Mouse (Mus musculus): ENCODE measurements at regions not wholly inside any gene's neighbourhood (a gene's known extent, or its start where the extent isn't known, plus 50 kb on each side); places are given as distances from the start of the nearest gene placed in this dataset.

GRCm38 (mm10) chr11:18581997-18582780, 436.6 kb downstream of the Meis1 start:
- no peak for DNase-seq (ENCODE audit: low spot score)

DNA sequence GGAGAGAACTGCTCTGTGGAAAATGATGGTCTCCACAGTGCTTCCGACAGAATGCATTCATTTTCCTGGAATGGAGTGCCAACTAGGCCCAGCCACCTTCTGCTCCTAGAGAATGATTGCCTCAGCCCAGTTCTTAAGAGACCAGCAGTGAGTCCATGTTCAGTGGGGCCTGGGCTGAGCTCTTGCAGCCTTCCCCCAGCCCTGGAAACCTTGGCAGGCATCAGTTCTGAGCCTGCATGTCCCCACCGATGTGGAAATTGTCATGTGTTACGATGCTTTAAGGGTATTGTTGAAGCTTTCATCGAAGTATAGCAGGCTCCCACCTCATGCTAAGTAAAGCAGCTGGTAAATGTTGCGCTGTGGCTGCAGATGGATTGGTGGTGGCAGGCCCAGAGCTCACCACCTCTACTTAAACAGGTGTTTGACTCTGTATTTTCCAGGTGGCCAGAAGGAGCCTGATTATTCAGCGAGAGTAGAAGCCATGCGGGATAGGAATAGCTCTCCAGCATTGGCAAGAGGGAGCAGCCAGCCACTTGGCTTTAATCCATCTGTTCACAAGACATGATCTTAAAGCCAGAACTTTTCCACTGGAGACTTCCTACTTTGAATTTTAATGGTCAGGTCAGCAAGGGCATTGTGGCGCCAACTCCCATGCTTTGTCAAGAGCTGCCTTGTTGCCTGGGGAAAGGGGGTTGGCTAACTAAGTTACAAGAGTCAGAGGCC, 437.5 kb downstream of the Meis1 start:
- no peak for DNase-seq (ENCODE audit: low spot score)

GRCm38 (mm10) chr11:18571557-18572209, 447.1 kb downstream of the Meis1 start:
- no peak for DNase-seq (ENCODE audit: low spot score)

DNA sequence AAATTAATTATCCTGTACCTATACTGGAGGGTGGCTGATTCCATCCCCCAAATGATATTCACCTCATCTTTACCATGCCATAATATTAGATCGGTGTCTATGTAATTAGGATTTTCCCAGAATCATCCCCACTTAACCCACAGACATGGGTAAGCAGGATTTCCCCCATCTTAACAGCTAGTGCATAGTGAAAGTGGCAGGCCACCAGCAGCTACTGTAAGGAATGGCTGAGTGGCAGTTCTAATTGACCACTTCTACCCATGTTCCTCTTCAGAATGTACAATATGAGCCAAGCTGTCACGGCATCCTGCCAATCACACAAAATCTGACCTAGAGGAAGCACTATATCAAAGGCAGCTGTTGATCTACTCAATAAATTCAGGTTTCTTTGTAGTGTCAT, 455.8 kb downstream of the Meis1 start:
- DNase-seq (ENCODE audit: low spot score), result no peak

- no peak for DNase-seq (ENCODE audit: low spot score)
Measured at GRCm38 (mm10) chr11:18558665-18559064, 460.1 kb downstream of the Meis1 start.

DNA sequence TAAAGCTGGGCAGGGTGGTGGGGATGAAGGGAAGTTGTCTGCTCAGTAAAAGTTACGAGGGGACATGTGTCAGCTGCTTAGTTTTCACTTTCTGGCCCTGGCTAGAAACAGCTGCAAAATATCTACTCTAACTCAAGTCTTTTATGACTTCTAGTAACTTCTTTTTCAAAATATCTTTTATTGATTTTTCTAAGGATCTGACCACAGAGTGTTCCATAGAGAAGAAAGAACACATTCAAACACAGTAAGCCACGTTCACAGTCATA, 483.3 kb downstream of the Meis1 start:
- no peak for DNase-seq (ENCODE audit: low spot score)

GRCm38 (mm10) chr11:18534807-18535591, 483.8 kb downstream of the Meis1 start:
- no peak for DNase-seq (ENCODE audit: low spot score)

- no peak for DNase-seq (ENCODE audit: low spot score)
Measured at GRCm38 (mm10) chr11:18531264-18532110, 487.3 kb downstream of the Meis1 start.

DNA sequence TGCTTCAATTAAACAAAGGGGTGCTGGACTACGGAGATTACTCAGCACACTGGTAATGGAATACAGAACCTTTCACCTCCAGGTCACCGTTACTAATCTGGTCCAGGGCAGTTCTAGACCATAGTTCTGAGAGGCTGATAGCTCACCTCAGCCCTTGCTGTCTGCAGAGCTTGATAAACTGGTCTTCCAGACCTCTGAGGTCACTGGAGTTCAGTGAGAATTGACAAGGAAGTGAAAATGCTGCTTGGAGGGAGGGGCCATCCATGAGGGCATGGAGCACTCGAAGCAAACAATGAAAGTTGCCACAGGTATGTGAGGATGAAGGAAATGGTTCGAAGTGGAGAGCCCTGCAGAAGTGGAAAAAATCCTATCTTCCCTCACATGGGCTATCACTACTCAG, 490.2 kb downstream of the Meis1 start:
- no peak for DNase-seq (ENCODE audit: low spot score)

GRCm38 (mm10) chr11:18495108-18495757, 523.6 kb downstream of the Meis1 start:
- no peak for DNase-seq (ENCODE audit: low spot score)

- no peak for DNase-seq (ENCODE audit: low spot score)
Measured at GRCm38 (mm10) chr11:18493981-18494380, 524.8 kb downstream of the Meis1 start.

DNA sequence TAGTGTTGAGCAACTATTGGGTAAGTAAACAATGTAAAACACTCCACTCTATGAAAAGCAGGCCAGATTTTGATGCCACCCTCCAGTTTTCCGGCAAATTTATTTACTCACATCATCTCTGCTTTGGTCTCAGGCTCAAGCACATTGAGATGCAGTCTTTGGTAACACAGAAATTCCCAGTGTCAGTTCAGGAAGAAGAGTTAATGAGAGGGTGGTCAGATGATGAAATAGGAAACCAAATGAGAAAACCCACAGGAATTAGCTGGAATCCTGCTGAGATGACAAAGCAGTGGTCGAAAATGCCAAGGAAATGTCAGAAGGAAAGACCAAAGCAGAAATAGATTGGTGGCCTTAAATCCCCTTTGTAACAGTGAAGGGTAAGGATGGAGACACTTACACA, 525.7 kb downstream of the Meis1 start:
- no peak for DNase-seq (ENCODE audit: low spot score)

GRCm38 (mm10) chr11:18489517-18490256, 529.1 kb downstream of the Meis1 start:
- no peak for DNase-seq (ENCODE audit: low spot score)

- DNase-seq (ENCODE audit: low spot score), result no peak
Measured at GRCm38 (mm10) chr11:18478841-18479240, 525.2 kb upstream of the Etaa1 start.

DNA sequence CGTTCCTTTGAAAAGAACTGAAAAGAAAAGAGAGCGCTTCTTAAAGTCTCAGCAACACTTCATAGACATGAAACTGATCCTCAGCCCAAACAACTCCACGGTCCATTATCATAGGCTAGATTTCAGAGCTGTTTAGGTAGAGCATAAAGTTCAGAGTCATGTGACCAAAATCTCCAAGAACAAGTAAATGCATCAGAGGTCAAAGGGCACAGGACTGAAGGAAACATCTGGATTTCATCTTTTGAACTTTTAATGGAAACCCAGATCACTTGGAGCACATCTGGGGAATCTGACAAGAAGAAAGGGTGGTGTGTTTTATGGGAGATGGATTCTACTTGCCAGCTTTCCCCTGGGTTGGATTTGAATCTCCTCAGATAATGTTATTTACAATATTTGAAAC, 497.6 kb upstream of the Etaa1 start:
- no peak for DNase-seq (ENCODE audit: low spot score)

DNA sequence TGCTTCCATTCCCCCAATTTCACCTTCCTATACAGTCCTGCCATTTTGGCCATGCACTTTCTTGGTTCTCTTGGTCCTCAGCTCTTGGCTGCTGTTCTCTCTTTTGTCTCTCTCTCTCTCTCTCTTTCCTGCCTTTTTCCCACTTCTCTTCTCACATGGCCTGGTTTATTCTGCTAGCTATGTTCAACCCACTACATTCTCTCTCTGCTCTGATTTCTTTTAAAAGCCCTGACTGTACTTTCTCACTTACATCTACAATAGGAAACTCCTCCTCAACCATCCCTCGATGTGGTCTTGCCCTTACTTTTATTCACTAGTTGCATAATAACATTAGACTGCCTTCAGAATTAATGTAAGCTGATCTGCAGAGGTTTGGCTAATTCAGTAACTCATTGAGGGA, 495.2 kb upstream of the Etaa1 start:
- DNase-seq (ENCODE audit: low spot score), result no peak

- DNase-seq (ENCODE audit: low spot score), result no peak
Measured at GRCm38 (mm10) chr11:18444600-18444999, 490.9 kb upstream of the Etaa1 start.

- DNase-seq (ENCODE audit: low spot score), result no peak
Measured at GRCm38 (mm10) chr11:18444101-18444500, 490.4 kb upstream of the Etaa1 start.

DNA sequence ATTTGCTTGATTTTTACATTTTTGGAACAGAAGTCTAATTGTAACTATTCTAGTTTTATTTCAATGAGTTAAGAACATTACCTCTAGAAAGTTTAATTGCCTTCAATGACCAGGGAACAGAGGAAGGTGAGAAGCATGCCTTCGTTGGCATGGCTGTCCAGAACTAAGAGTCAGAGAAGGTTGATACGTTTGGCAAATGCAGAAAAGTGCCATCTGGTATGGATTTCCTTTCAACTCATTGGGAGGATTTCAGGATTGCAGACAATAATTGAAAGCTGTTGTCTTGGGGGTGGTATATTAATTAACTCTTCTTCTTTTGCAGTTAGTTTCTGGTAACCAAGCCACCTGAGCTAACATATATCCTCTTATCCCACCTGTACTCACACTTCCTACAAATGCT, 489.5 kb upstream of the Etaa1 start:
- no peak for DNase-seq (ENCODE audit: low spot score)
